Mouse (Mus musculus): ENCODE measurements around the gene Igsf11.

- TF ChIP-seq POLR2A (IDR thresholded peaks at IDR 0.05; ENCODE audit: insufficient read depth, low read depth, low read length) (no peak), CTCF (IDR thresholded peaks at IDR 0.05; ENCODE audit: insufficient read depth, low read depth, low read length) (no peak)
Observed at GRCm38 (mm10) chr16:38952881-38953280, 60.4 kb downstream of the Igsf11 start.

Data from olfactory bulb, adult 2 months (tissue).